Mouse (Mus musculus) liver, embryonic 12.5 days (tissue): ENCODE data around the gene Stub1. TPM values are rescaled to one million over a fixed set of nuclear protein-coding genes. Genes with fewer than 3 reads are reported as not detected.

Source experiments
- ATAC-seq: fragments of 200-750 bp; cut with Nextera tagmentation; 2 replicates; pipeline ENCODE4 v1.8.0; 2017; ENCODE audit warnings: moderate number of reproducible peaks, mild to moderate bottlenecking, moderate library complexity
- H3K27ac ChIP-seq: fragments of 300-500 bp; sonication (generic); 2 replicates; pipeline ENCODE4 v1.5.1; 2016; ENCODE audit warnings: mild to moderate bottlenecking
- H3K27me3 ChIP-seq: fragments of 300-500 bp; sonication (generic); replicated peaks from 2 replicates; pipeline ENCODE4 v1.6.1; 2016; ENCODE audit warnings: mild to moderate bottlenecking, moderate library complexity
- H3K36me3 ChIP-seq: fragments of 300-500 bp; sonication (generic); 2 replicates; pipeline ENCODE4 v1.6.1; 2016; ENCODE audit warnings: mild to moderate bottlenecking, moderate library complexity
- H3K4me1 ChIP-seq: fragments of 300-500 bp; sonication (generic); 2 replicates; pipeline ENCODE4 v1.6.1; 2016
- H3K4me2 ChIP-seq: fragments of 300-500 bp; sonication (generic); 2 replicates; pipeline ENCODE4 v1.6.1; 2016; ENCODE audit warnings: mild to moderate bottlenecking, moderate library complexity
- H3K4me3 ChIP-seq: fragments of 300-500 bp; sonication (generic); 2 replicates; pipeline ENCODE4 v1.5.1; 2016; ENCODE audit warnings: mild to moderate bottlenecking, moderate library complexity
- H3K9ac ChIP-seq: fragments of 300-500 bp; sonication (generic); 2 replicates; pipeline ENCODE4 v1.6.1; 2016; ENCODE audit warnings: mild to moderate bottlenecking, moderate library complexity
- H3K9me3 ChIP-seq: fragments of 300-500 bp; sonication (generic); replicated peaks from 2 replicates; pipeline ENCODE4 v1.6.1; 2016; ENCODE audit warnings: mild to moderate bottlenecking, moderate library complexity
- WGBS: fragments of 180-500 bp; shearing (Covaris S2); methylation state at CpG from one replicate; pipeline ENCODE4 v1.1.7; 2016; ENCODE audit not compliant: insufficient replicate concordance; 5-methylcytosine and 5-hydroxymethylcytosine counted together
- microRNA-seq: library from miRNA; unstranded; fragments of <30 nt; microRNA quantifications from one replicate; pipeline ENCODE4, GENCODE M21; 2017
- polyA plus RNA-seq: library from polyadenylated mRNA; unstranded; fragments of >200 nt; fragmentation: Nextera tagmentation; extraction: Ambion mirVana; gene quantifications from 2 replicates; pipeline ENCODE4 v1.2.1, GENCODE M21; 2016

The Stub1 gene
- polyA plus RNA-seq, 1 experiment from 2014 or later, result 156 TPM

GRCm38 (mm10) chr17:25791320-25791842, 41.8 kb downstream of the Stub1 start:
- no peaks in the 10 kb centered on the region for H3K9me3 ChIP-seq
- no peaks in the 10 kb centered on the region for H3K27me3 ChIP-seq
- peak overlapping the region; percentile 79 for H3K9ac ChIP-seq
- peak overlapping the region; percentile 81 for H3K4me3 ChIP-seq
- ATAC-seq, result peak; percentile 24
- H3K4me1 ChIP-seq, result peaks cover 53% of the 10 kb centered on the region
- 29% methylated on average over 19 of the region's 19 CpGs for WGBS
- H3K27ac ChIP-seq, result peak overlapping the region; percentile 93
- H3K36me3 ChIP-seq, result peaks cover 44% of the 10 kb centered on the region
- H3K4me2 ChIP-seq, result peak overlapping the region; percentile 80

- Histone ChIP-seq H3K27ac (no peak overlapping the region), H3K9me3 (no peaks in the 10 kb centered on the region), H3K4me3 (no peak overlapping the region), H3K4me2 (no peak overlapping the region), H3K4me1 (peaks cover 31% of the 10 kb centered on the region), H3K27me3 (no peaks in the 10 kb centered on the region), H3K36me3 (peaks cover 53% of the 10 kb centered on the region), H3K9ac (no peak overlapping the region)
- ATAC-seq, result no peak
- WGBS, result 84% methylated on average over 9 of the region's 9 CpGs
Measured at GRCm38 (mm10) chr17:25786781-25787504, 46.3 kb downstream of the Stub1 start.

GRCm38 (mm10) chr17:25786280-25786679, 46.9 kb downstream of the Stub1 start, which contains the start of gene Ccdc78:
Gene Ccdc78 (plus strand): TSS chr17:25786580.
- ATAC-seq, result no peak
- peak within 1 kb of the TSS; percentile 73 for H3K4me3 ChIP-seq
- peaks cover 59% of the 10 kb centered on the region for H3K36me3 ChIP-seq
- peak within 1 kb of the TSS; percentile 87 for H3K4me2 ChIP-seq
- WGBS, result 80% methylated on average over 3 of the region's 3 CpGs
- peaks cover 25% of the 10 kb centered on the region for H3K4me1 ChIP-seq
- peak within 1 kb of the TSS; percentile 72 for H3K9ac ChIP-seq
- peak within 1 kb of the TSS; percentile 69 for H3K27ac ChIP-seq
- no peaks in the 10 kb centered on the region for H3K27me3 ChIP-seq
- H3K9me3 ChIP-seq, result no peaks in the 10 kb centered on the region

GRCm38 (mm10) chr17:25785281-25785745, 47.9 kb downstream of the Stub1 start, which contains the start of gene Haghl:
Gene Haghl (minus strand): TSS chr17:25785673.
- H3K4me3 ChIP-seq, result peak within 1 kb of the TSS; percentile 73
- no peaks in the 10 kb centered on the region for H3K27me3 ChIP-seq
- H3K36me3 ChIP-seq, result peaks cover 63% of the 10 kb centered on the region
- peak; percentile 83 for ATAC-seq
- H3K9me3 ChIP-seq, result no peaks in the 10 kb centered on the region
- H3K9ac ChIP-seq, result peak within 1 kb of the TSS; percentile 72
- peak within 1 kb of the TSS; percentile 87 for H3K4me2 ChIP-seq
- H3K27ac ChIP-seq, result peak within 1 kb of the TSS; percentile 69
- peaks cover 16% of the 10 kb centered on the region for H3K4me1 ChIP-seq
- WGBS, result under 1% methylated on average over 23 of the region's 23 CpGs

- no peak for ATAC-seq
- H3K27ac ChIP-seq, result no peak overlapping the region
- H3K4me3 ChIP-seq, result peak overlapping the region; percentile 73; the same call in 1 of the 2 replicates
- WGBS, result 79% methylated on average over 15 of the region's 15 CpGs
- H3K9me3 ChIP-seq, result no peaks in the 10 kb centered on the region
- H3K9ac ChIP-seq, result peak overlapping the region; percentile 72; the same call in 1 of the 2 replicates
- peaks cover 16% of the 10 kb centered on the region for H3K4me1 ChIP-seq
- peak overlapping the region; percentile 87 for H3K4me2 ChIP-seq
- peaks cover 64% of the 10 kb centered on the region for H3K36me3 ChIP-seq
- no peaks in the 10 kb centered on the region for H3K27me3 ChIP-seq
Measured at GRCm38 (mm10) chr17:25783861-25784574, 49.2 kb downstream of the Stub1 start.

GRCm38 (mm10) chr17:25783086-25783485, 50.1 kb downstream of the Stub1 start:
- peaks cover 66% of the 10 kb centered on the region for H3K36me3 ChIP-seq
- WGBS, result 79% methylated on average over 7 of the region's 7 CpGs
- peaks cover 16% of the 10 kb centered on the region for H3K4me1 ChIP-seq

GRCm38 (mm10) chr17:25781339-25781738, 51.9 kb downstream of the Stub1 start:
- no peak for ATAC-seq
- peaks cover 72% of the 10 kb centered on the region for H3K36me3 ChIP-seq
- no peak overlapping the region for H3K4me3 ChIP-seq
- no peak overlapping the region for H3K4me2 ChIP-seq
- no peak overlapping the region for H3K9ac ChIP-seq
- WGBS, result 68% methylated on average over 6 of the region's 6 CpGs
- H3K27me3 ChIP-seq, result no peaks in the 10 kb centered on the region
- H3K4me1 ChIP-seq, result peaks cover 16% of the 10 kb centered on the region
- no peak overlapping the region for H3K27ac ChIP-seq
- no peaks in the 10 kb centered on the region for H3K9me3 ChIP-seq

More at GRCm38 (mm10) chr17:25783086-25783485, 50.1 kb downstream of the Stub1 start:
- no peaks in the 10 kb centered on the region for H3K27me3 ChIP-seq
- ATAC-seq, result no peak
- no peak overlapping the region for H3K27ac ChIP-seq
- H3K9me3 ChIP-seq, result no peaks in the 10 kb centered on the region
- H3K9ac ChIP-seq, result no peak overlapping the region
- H3K4me3 ChIP-seq, result no peak overlapping the region
- no peak overlapping the region for H3K4me2 ChIP-seq

Small RNAs within 50 kb of the gene (microRNA-seq; reads per million reads assigned to microRNA genes)
- gene Mir3082 (not detected), gene Mir6966 (not detected)

Other genes starting within 250 kb of the Stub1 start
- 1.2 and 1.4 TPM in 2 replicates for gene Gng13, start 116.2 kb downstream of the Stub1 start, polyA plus RNA-seq
- 33.3 and 37.6 TPM in 2 replicates for gene Chtf18, start 106.0 kb downstream of the Stub1 start, polyA plus RNA-seq
- gene Rpusd1, start 105.7 kb downstream of the Stub1 start, polyA plus RNA-seq, result 8.8 and 10.3 TPM in 2 replicates
- not detected in 2 replicates for gene Mslnl, start 97.4 kb downstream of the Stub1 start, polyA plus RNA-seq
- gene Msln, start 79.0 kb downstream of the Stub1 start, polyA plus RNA-seq, result 0.26 and 0.30 TPM in 2 replicates
- 18.9 and 19.3 TPM in 2 replicates for gene Narfl, start 59.6 kb downstream of the Stub1 start, polyA plus RNA-seq
- 11.4 and 11.9 TPM in 2 replicates for gene Haghl, start 47.7 kb downstream of the Stub1 start, polyA plus RNA-seq
- gene Ccdc78, start 46.8 kb downstream of the Stub1 start, polyA plus RNA-seq, result 0.17 TPM in 1 of 2 replicates, not detected in the other
- gene Fam173a, start 40.5 kb downstream of the Stub1 start, polyA plus RNA-seq, result 59.8 and 68.1 TPM in 2 replicates
- gene AC134908.4, start 37.7 kb downstream of the Stub1 start, polyA plus RNA-seq, result not detected in 2 replicates
- 29.1 and 31.7 TPM in 2 replicates for gene Metrn, start 36.3 kb downstream of the Stub1 start, polyA plus RNA-seq
- 0.18 and 0.33 TPM in 2 replicates for gene Fbxl16, start 24.3 kb downstream of the Stub1 start, polyA plus RNA-seq
- 17.7 and 18.7 TPM in 2 replicates for gene Wdr24, start 9.8 kb downstream of the Stub1 start, polyA plus RNA-seq
- gene Jmjd8, start 4.5 kb downstream of the Stub1 start, polyA plus RNA-seq, result 26.6 and 26.8 TPM in 2 replicates
- 0.80 and 0.89 TPM in 2 replicates for gene Rhbdl1, start 3.9 kb upstream of the Stub1 start, polyA plus RNA-seq
- gene Gm20683, start 8.4 kb upstream of the Stub1 start, polyA plus RNA-seq, result 0.43 and 0.64 TPM in 2 replicates
- 15.8 and 17.4 TPM in 2 replicates for gene Rhot2, start 11.4 kb upstream of the Stub1 start, polyA plus RNA-seq
- gene Wdr90, start 28.1 kb upstream of the Stub1 start, polyA plus RNA-seq, result 19.5 and 19.6 TPM in 2 replicates
- gene Mcrip2, start 35.4 kb upstream of the Stub1 start, polyA plus RNA-seq, result 68.0 and 70.3 TPM in 2 replicates
- gene Mettl26, start 41.7 kb upstream of the Stub1 start, polyA plus RNA-seq, result 52.3 and 53.5 TPM in 2 replicates
- gene Wfikkn1, start 47.5 kb upstream of the Stub1 start, polyA plus RNA-seq, result 0.83 and 0.91 TPM in 2 replicates
- 9.9 and 11.8 TPM in 2 replicates for gene Rab40c, start 86.3 kb upstream of the Stub1 start, polyA plus RNA-seq
- gene Pigq, start 111.5 kb upstream of the Stub1 start, polyA plus RNA-seq, result 161 and 171 TPM in 2 replicates
- gene Nhlrc4, start 111.6 kb upstream of the Stub1 start, polyA plus RNA-seq, result 5.0 and 7.3 TPM in 2 replicates
- 0.36 and 0.49 TPM in 2 replicates for gene A930017K11Rik, start 119.2 kb upstream of the Stub1 start, polyA plus RNA-seq
- 20.4 and 21.3 TPM in 2 replicates for gene Capn15, start 152.4 kb upstream of the Stub1 start, polyA plus RNA-seq
- 4.2 and 4.3 TPM in 2 replicates for gene Rab11fip3, start 236.2 kb upstream of the Stub1 start, polyA plus RNA-seq